ENCODE assay signal across 17 mouse cellular contexts in genomic region chr8:31454736-31455391, GRCm38 (mm10).
DNase-seq lines count a peak whose midpoint lies in the region; ATAC-seq and TF ChIP-seq lines count a peak whose summit lies in the region.
"Had no signal": no experiment of that assay in that cellular context is flagged by ENCODE, and none has a peak within 500 bp of the region (broad histone marks: within the 10 kb centered on the region; RNA-seq: fewer than 3 reads in every experiment).

No protein-coding gene starts in this region.

- no peak for TF ChIP-seq CTCF in hindbrain, postnatal 0 days (IDR thresholded peaks at IDR 0.05; ENCODE audit: low read depth)

- no peaks in the 10 kb centered on the region for H3K9me3 ChIP-seq in neural tube, embryonic 13.5 days
- no peaks in the 10 kb centered on the region for H3K9me3 ChIP-seq in hindbrain, postnatal 0 days (ENCODE audit: low read length)

- H3K4me2 ChIP-seq in neural tube, embryonic 13.5 days, result peak overlapping the region; percentile 27
- H3K4me2 ChIP-seq in hindbrain, postnatal 0 days (ENCODE audit: low read depth, low read length), result peak overlapping the region; percentile 40
- H3K4me2 ChIP-seq: heart, embryonic 12.5 days had no signal

- H3K36me3 ChIP-seq in neural tube, embryonic 13.5 days, result no peaks in the 10 kb centered on the region
- no peaks in the 10 kb centered on the region for H3K36me3 ChIP-seq in hindbrain, postnatal 0 days (ENCODE audit: insufficient read depth, low read length)
- H3K36me3 ChIP-seq: heart, embryonic 12.5 days had no signal

- peak; percentile 3 for DNase-seq in embryo, embryonic 10.5 days (ENCODE audit: low spot score)
- no peak for DNase-seq in embryo, embryonic 9.5 days (ENCODE audit: extremely low spot score)
- no peak for DNase-seq in neural tube, embryonic 10.5 days (ENCODE audit: extremely low spot score, low spot score)
- DNase-seq in hindbrain, postnatal 0 days (ENCODE audit: low spot score), result peak; percentile 31
- no peak for DNase-seq in urinary bladder, postnatal 36 days (ENCODE audit: low spot score in 2 of 2)
- DNase-seq: adrenal gland, postnatal 10 days; cerebellum, adult 18-20 months; gastrocnemius, postnatal 25 days; heart, postnatal 36 days had no signal

- no peaks in the 10 kb centered on the region for H3K27me3 ChIP-seq in neural tube, embryonic 13.5 days
- H3K27me3 ChIP-seq in hindbrain, postnatal 0 days (ENCODE audit: insufficient read depth, low read length), result no peaks in the 10 kb centered on the region
- H3K27me3 ChIP-seq: heart, embryonic 12.5 days had no signal

- H3K4me1 ChIP-seq in neural tube, embryonic 13.5 days (replicated peaks), result peaks cover 11% of the 10 kb centered on the region
- H3K4me1 ChIP-seq in hindbrain, postnatal 0 days (ENCODE audit: insufficient read depth, low read length), result no peaks in the 10 kb centered on the region
- H3K4me1 ChIP-seq: heart, embryonic 12.5 days had no signal

- H3K4me3 ChIP-seq in neural tube, embryonic 13.5 days, result no peak overlapping the region
- no peak overlapping the region for H3K4me3 ChIP-seq in hindbrain, postnatal 0 days (ENCODE audit: low read length)
- H3K4me3 ChIP-seq: heart, embryonic 12.5 days; left cerebral cortex, adult 2 months; myocyte had no signal

- ATAC-seq in neural tube, embryonic 13.5 days (ENCODE audit: low read depth), result no peak
- 0 out of 2 replicates have a peak, but pooled peaks have one; percentile 38 for ATAC-seq in hindbrain, postnatal 0 days
- no peak for ATAC-seq in frontal cortex, adult (ENCODE audit: low TSS enrichment)
- no peak for ATAC-seq in granulocyte monocyte progenitor cell, adult 5-6 weeks (replicated peaks; ENCODE audit: poor library complexity, severe bottlenecking)
- ATAC-seq: intestine, embryonic 16.5 days had no signal

- 39% methylated on average over 16 of the region's 16 CpGs for WGBS in neural tube, embryonic 13.5 days
- WGBS in hindbrain, postnatal 0 days, result 28% methylated on average over 16 of the region's 16 CpGs

- H3K27ac ChIP-seq in neural tube, embryonic 13.5 days (replicated peaks), result no peak overlapping the region
- H3K27ac ChIP-seq in hindbrain, postnatal 0 days, result no peak overlapping the region
- H3K27ac ChIP-seq: left cerebral cortex, adult 2 months; liver, embryonic 14.5 days had no signal

- H3K9ac ChIP-seq in neural tube, embryonic 13.5 days, result no peak overlapping the region
- no peak overlapping the region for H3K9ac ChIP-seq in hindbrain, postnatal 0 days (replicated peaks; ENCODE audit: low read length)
- H3K9ac ChIP-seq: heart, embryonic 12.5 days; liver, embryonic 14.5 days had no signal

Comparison
In these comparisons a context has a peak if more than half of its experiments do, and no peak if none do; other contexts are left out.
1. DNase-seq: peak in embryo, embryonic 10.5 days (single experiment) and hindbrain, postnatal 0 days (single experiment); none in embryo, embryonic 9.5 days (single experiment), neural tube, embryonic 10.5 days (single experiment) and urinary bladder, postnatal 36 days (0 of 2).